28 mouse cellular contexts compared by ENCODE assay signal in the genomic region with DNA sequence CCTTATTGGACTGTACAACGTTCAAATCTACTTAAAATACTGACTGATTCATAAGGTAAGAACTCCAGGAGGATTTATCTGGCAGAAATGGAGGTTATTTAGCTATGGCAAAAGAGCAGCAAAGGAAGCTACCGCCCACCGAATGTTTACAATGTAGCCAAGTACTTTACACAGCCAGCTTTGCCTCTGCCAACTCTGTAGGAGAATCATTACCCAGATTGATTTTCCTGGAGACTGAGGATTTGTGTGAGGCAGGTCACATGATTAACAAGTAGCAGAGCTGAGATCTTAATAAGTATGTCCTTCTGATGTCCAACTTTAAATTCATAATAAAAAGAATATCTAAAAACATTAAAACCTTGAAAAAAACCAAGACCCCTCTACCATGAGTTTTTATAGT.
"Had no signal": no experiment of that assay in that cellular context is flagged by ENCODE, and none has a peak within 500 bp of the region (broad histone marks: within the 10 kb centered on the region; RNA-seq: fewer than 3 reads in every experiment).

No protein-coding gene starts in this region.

- H3K4me1 ChIP-seq: embryonic facial prominence, embryonic 10.5 days; embryonic facial prominence, embryonic 12.5 days; embryonic facial prominence, embryonic 13.5 days; embryonic facial prominence, embryonic 15.5 days; forebrain, embryonic 10.5 days; forebrain, embryonic 12.5 days had no signal

- H3K9ac ChIP-seq: embryonic facial prominence, embryonic 12.5 days; embryonic facial prominence, embryonic 13.5 days; embryonic facial prominence, embryonic 15.5 days; forebrain, embryonic 12.5 days; forebrain, embryonic 13.5 days; forebrain, embryonic 15.5 days; forebrain, postnatal 0 days had no signal

- H3K27ac ChIP-seq: embryonic facial prominence, embryonic 10.5 days; embryonic facial prominence, embryonic 12.5 days; embryonic facial prominence, embryonic 13.5 days; embryonic facial prominence, embryonic 15.5 days; forebrain, embryonic 10.5 days; forebrain, embryonic 12.5 days; forebrain, embryonic 13.5 days; forebrain, embryonic 15.5 days; gastrocnemius, adult 2 months had no signal

- ATAC-seq: forebrain, embryonic 13.5 days; forebrain, embryonic 14.5 days; forebrain, embryonic 15.5 days; forebrain, embryonic 16.5 days; forebrain, postnatal 0 days had no signal

- H3K9me3 ChIP-seq: embryonic facial prominence, embryonic 10.5 days; embryonic facial prominence, embryonic 12.5 days; embryonic facial prominence, embryonic 13.5 days; embryonic facial prominence, embryonic 15.5 days; forebrain, embryonic 10.5 days; forebrain, embryonic 12.5 days; forebrain, embryonic 13.5 days; forebrain, embryonic 15.5 days had no signal

- DNase-seq: cerebellum, adult 2 months; cerebellum, adult 8-10 months; cerebellum, adult 9-10 months; cerebellum, adult 9-11 months; cerebellum, postnatal 10 days; cerebellum, postnatal 14 days; cerebellum, postnatal 25 days; cerebellum, postnatal 36 days; embryo, embryonic 11 days; forebrain, postnatal 0 days; gastrocnemius, adult 2 months; gastrocnemius, postnatal 10 days; gastrocnemius, postnatal 14 days; gastrocnemius, postnatal 25 days; gastrocnemius, postnatal 36 days; heart, adult 11 months; heart, adult 18-20 months had no signal

- H3K4me3 ChIP-seq: embryonic facial prominence, embryonic 10.5 days; embryonic facial prominence, embryonic 12.5 days; embryonic facial prominence, embryonic 13.5 days; embryonic facial prominence, embryonic 15.5 days; erythroblast, embryonic 14.5 days; forebrain, embryonic 10.5 days; forebrain, embryonic 12.5 days; forebrain, embryonic 13.5 days; forebrain, embryonic 15.5 days; gastrocnemius, adult 2 months had no signal

- H3K4me2 ChIP-seq: embryonic facial prominence, embryonic 12.5 days; embryonic facial prominence, embryonic 13.5 days; embryonic facial prominence, embryonic 15.5 days; forebrain, embryonic 12.5 days; forebrain, embryonic 13.5 days; forebrain, embryonic 15.5 days had no signal

- H3K27me3 ChIP-seq: embryonic facial prominence, embryonic 12.5 days; embryonic facial prominence, embryonic 13.5 days; embryonic facial prominence, embryonic 15.5 days; forebrain, embryonic 12.5 days; forebrain, embryonic 13.5 days; forebrain, embryonic 15.5 days had no signal
